Mouse (Mus musculus) CH12.LX (cell line): ENCODE measurements at regions not wholly inside any gene's neighbourhood (a gene's known extent, or its start where the extent isn't known, plus 50 kb on each side); places are given as distances from the start of the nearest gene placed in this dataset.

Experiments used
- DNase-seq: peaks from one replicate; pipeline ENCODE4 v3.0.0-alpha.2; 2013; ENCODE audit errors: extremely low read depth
- H3K27ac ChIP-seq: 2 replicates; pipeline ENCODE4 v1.5.1; 2012; ENCODE audit warnings: low read depth, mild to moderate bottlenecking, control low read depth, moderate library complexity; ENCODE audit not compliant: insufficient read depth
- H3K27me3 ChIP-seq: replicated peaks from 2 replicates; pipeline ENCODE3; 2012; ENCODE audit warnings: inconsistent platforms
- H3K36me3 ChIP-seq, 2 experiments: replicated peaks in 1 of 2; 2 replicates each; pipeline versions ENCODE3 to v1.6.1; 2012; ENCODE audit warnings: inconsistent platforms in 1 of 2, low read length in 1 of 2, mild to moderate bottlenecking in 1 of 2, mixed read lengths in 1 of 2, moderate library complexity in 1 of 2; ENCODE audit not compliant: control insufficient read depth in 1 of 2, insufficient read depth in 1 of 2
- H3K4me1 ChIP-seq, 2 experiments: 2 replicates each; pipeline ENCODE4 v1.6.1; 2012; ENCODE audit warnings: inconsistent platforms in 1 of 2, moderate library complexity in 1 of 2; ENCODE audit not compliant: insufficient read depth in 2 of 2, control insufficient read depth in 1 of 2
- H3K4me2 ChIP-seq: 2 replicates; pipeline ENCODE4 v1.6.1; 2012; ENCODE audit warnings: low read depth, mild to moderate bottlenecking, control low read depth; ENCODE audit not compliant: poor library complexity, insufficient read depth, severe bottlenecking
- H3K4me3 ChIP-seq, 3 experiments: fragments of 150-350 bp in 1 of 3; sonication (generic) in 1 of 3; replicated peaks in 1 of 3; 2 replicates each; pipeline versions ENCODE3 to v1.5.1; 2011 to 2012; ENCODE audit warnings: low read depth in 2 of 3, low read length in 2 of 3, mild to moderate bottlenecking in 2 of 3, moderate library complexity in 2 of 3, control low read depth in 1 of 3, improper control_type of control experiment in 1 of 3, inconsistent platforms in 1 of 3, mixed read lengths in 1 of 3; ENCODE audit not compliant: poor library complexity in 1 of 3
- H3K79me2 ChIP-seq: replicated peaks from 2 replicates; pipeline ENCODE4 v1.6.1; 2012; ENCODE audit warnings: mild to moderate bottlenecking, moderate library complexity; ENCODE audit not compliant: control insufficient read depth, poor library complexity, insufficient read depth, severe bottlenecking; ENCODE audit errors: extremely low read depth
- H3K9ac ChIP-seq: 2 replicates; pipeline ENCODE4 v1.6.1; 2012; ENCODE audit warnings: low read depth, mild to moderate bottlenecking, control low read depth, moderate library complexity; ENCODE audit not compliant: insufficient read depth
- H3K9me3 ChIP-seq: replicated peaks from 2 replicates; pipeline ENCODE3; 2012; ENCODE audit warnings: low read length, inconsistent platforms, mixed read lengths
- BHLHE40 ChIP-seq: IDR thresholded peaks from 2 replicates; pipeline ENCODE4 v1.6.1; 2011; ENCODE audit warnings: mild to moderate bottlenecking, low read depth, low read length, improper control_type of control experiment
- CHD1 ChIP-seq: IDR thresholded peaks from 2 replicates; pipeline ENCODE4 v1.6.1; 2012; ENCODE audit warnings: low read depth, low read length, improper control_type of control experiment, inconsistent platforms
- CHD2 ChIP-seq: IDR thresholded peaks from 2 replicates; pipeline ENCODE4 v1.6.1; 2011; ENCODE audit warnings: low read length, improper control_type of control experiment
- E2F4 ChIP-seq: IDR thresholded peaks from 2 replicates; pipeline ENCODE4 v1.6.1; 2011; ENCODE audit warnings: low read depth, low read length, improper control_type of control experiment; ENCODE audit not compliant: insufficient replicate concordance
- ELF1 ChIP-seq: IDR thresholded peaks from 2 replicates; pipeline ENCODE4 v1.6.1; 2014; ENCODE audit warnings: low read depth, mild to moderate bottlenecking, inconsistent platforms, low read length, improper control_type of control experiment
- EP300 ChIP-seq: IDR thresholded peaks from 2 replicates; pipeline ENCODE4 v1.6.1; 2011; ENCODE audit warnings: low read length, improper control_type of control experiment
- ETS1 ChIP-seq: conservative IDR thresholded peaks from 2 replicates; pipeline ENCODE4 v1.6.1; 2012; ENCODE audit warnings: low read depth, mild to moderate bottlenecking, inconsistent platforms, low read length, improper control_type of control experiment, moderate library complexity
- GABPA ChIP-seq: IDR thresholded peaks from 2 replicates; pipeline ENCODE4 v1.6.1; 2012; ENCODE audit warnings: low read depth, low read length, improper control_type of control experiment, inconsistent platforms; ENCODE audit not compliant: insufficient replicate concordance
- HCFC1 ChIP-seq: IDR thresholded peaks from 2 replicates; pipeline ENCODE4 v1.6.1; 2012; ENCODE audit warnings: low read depth, mild to moderate bottlenecking, inconsistent platforms, low read length, improper control_type of control experiment
- IRF4 ChIP-seq: IDR thresholded peaks from 2 replicates; pipeline ENCODE4 v1.6.1; 2014; ENCODE audit warnings: low read depth, mild to moderate bottlenecking, inconsistent platforms, low read length, improper control_type of control experiment
- JUN ChIP-seq: IDR thresholded peaks from 2 replicates; pipeline ENCODE4 v1.6.1; 2011; ENCODE audit warnings: low read depth, mild to moderate bottlenecking, low read length, improper control_type of control experiment, moderate library complexity; ENCODE audit not compliant: insufficient read depth
- JUND ChIP-seq: conservative IDR thresholded peaks from 2 replicates; pipeline ENCODE4 v1.6.1; 2011; ENCODE audit warnings: low read depth, low read length, improper control_type of control experiment
- KAT2A ChIP-seq: IDR thresholded peaks from 2 replicates; pipeline ENCODE4 v1.6.1; 2012; ENCODE audit warnings: low read length, improper control_type of control experiment, inconsistent platforms; ENCODE audit not compliant: insufficient replicate concordance
- MAFK ChIP-seq: IDR thresholded peaks from 2 replicates; pipeline ENCODE4 v1.6.1; 2011; ENCODE audit warnings: low read length, improper control_type of control experiment; ENCODE audit not compliant: insufficient replicate concordance
- MAX ChIP-seq: IDR thresholded peaks from 2 replicates; pipeline ENCODE4 v1.6.1; 2011; ENCODE audit warnings: low read length, improper control_type of control experiment
- MAZ ChIP-seq: IDR thresholded peaks from 2 replicates; pipeline ENCODE4 v1.6.1; 2012; ENCODE audit warnings: low read depth, mild to moderate bottlenecking, inconsistent platforms, low read length, improper control_type of control experiment, moderate library complexity
- MEF2A ChIP-seq: IDR thresholded peaks from 2 replicates; pipeline ENCODE4 v1.6.1; 2014; ENCODE audit warnings: low read depth, mild to moderate bottlenecking, inconsistent platforms, low read length, improper control_type of control experiment, borderline replicate concordance
- MXI1 ChIP-seq: IDR thresholded peaks from 2 replicates; pipeline ENCODE4 v1.6.1; 2011; ENCODE audit warnings: mild to moderate bottlenecking, low read depth, low read length, improper control_type of control experiment
- MYC ChIP-seq: IDR thresholded peaks from 2 replicates; pipeline ENCODE4 v1.6.1; 2011; ENCODE audit warnings: low read depth, mild to moderate bottlenecking, improper control_type of control experiment, low read length
- NRF1 ChIP-seq: IDR thresholded peaks from 2 replicates; pipeline ENCODE4 v1.6.1; 2014; ENCODE audit warnings: low read depth, mild to moderate bottlenecking, inconsistent platforms, low read length, improper control_type of control experiment, moderate library complexity
- PAX5 ChIP-seq: IDR thresholded peaks from 2 replicates; pipeline ENCODE4 v1.6.1; 2012; ENCODE audit warnings: low read length, inconsistent platforms, mixed read lengths
- POLR2A ChIP-seq: IDR thresholded peaks from 2 replicates; pipeline ENCODE4 v1.6.1; 2011; ENCODE audit warnings: low read depth, mild to moderate bottlenecking, improper control_type of control experiment, low read length
- POLR2AphosphoS2 ChIP-seq: IDR thresholded peaks from 2 replicates; pipeline ENCODE4 v1.6.1; 2011; ENCODE audit warnings: low read depth, low read length, improper control_type of control experiment
- RAD21 ChIP-seq: IDR thresholded peaks from 2 replicates; pipeline ENCODE4 v1.6.1; 2011; ENCODE audit warnings: low read depth, mild to moderate bottlenecking, low read length, improper control_type of control experiment, moderate library complexity
- RCOR1 ChIP-seq: conservative IDR thresholded peaks from 2 replicates; pipeline ENCODE4 v1.6.1; 2012; ENCODE audit warnings: low read depth, mild to moderate bottlenecking, inconsistent platforms, low read length, improper control_type of control experiment
- SIN3A ChIP-seq: IDR thresholded peaks from 2 replicates; pipeline ENCODE4 v1.6.1; 2012; ENCODE audit warnings: low read length, improper control_type of control experiment, inconsistent platforms
- SMC3 ChIP-seq: IDR thresholded peaks from 2 replicates; pipeline ENCODE4 v1.6.1; 2011; ENCODE audit warnings: low read depth, low read length, improper control_type of control experiment
- TBP ChIP-seq: conservative IDR thresholded peaks from 2 replicates; pipeline ENCODE4 v1.6.1; 2011; ENCODE audit warnings: low read depth, low read length, improper control_type of control experiment
- TCF12 ChIP-seq: IDR thresholded peaks from 2 replicates; pipeline ENCODE4 v1.6.1; 2014; ENCODE audit warnings: low read depth, mild to moderate bottlenecking, inconsistent platforms, low read length, improper control_type of control experiment
- UBTF ChIP-seq: IDR thresholded peaks from 2 replicates; pipeline ENCODE4 v1.6.1; 2012; ENCODE audit warnings: low read depth, mild to moderate bottlenecking, inconsistent platforms, low read length, improper control_type of control experiment, moderate library complexity
- USF1 ChIP-seq: IDR thresholded peaks from 2 replicates; pipeline ENCODE4 v1.6.1; 2014; ENCODE audit warnings: low read depth, mild to moderate bottlenecking, inconsistent platforms, low read length, improper control_type of control experiment
- USF2 ChIP-seq: conservative IDR thresholded peaks from 2 replicates; pipeline ENCODE4 v1.6.1; 2011; ENCODE audit warnings: low read depth, low read length, improper control_type of control experiment
- ZC3H11A ChIP-seq: IDR thresholded peaks from 2 replicates; pipeline ENCODE4 v1.6.1; 2012; ENCODE audit warnings: low read depth, mild to moderate bottlenecking, inconsistent platforms, low read length, improper control_type of control experiment
- ZKSCAN1 ChIP-seq: IDR thresholded peaks from 2 replicates; pipeline ENCODE4 v1.6.1; 2012; ENCODE audit warnings: low read depth, inconsistent platforms, low read length, improper control_type of control experiment, borderline replicate concordance
- ZNF384 ChIP-seq: IDR thresholded peaks from 2 replicates; pipeline ENCODE4 v1.6.1; 2012; ENCODE audit warnings: low read depth, low read length, improper control_type of control experiment, inconsistent platforms
- dilution Hi-C: fragments of 300-500 bp; cut with MboI; formaldehyde crosslinking; loops from 2 replicates; pipeline ENCODE4 v1.14.3; 2020; ENCODE audit warnings: low sequenced_read_pairs; ENCODE audit not compliant: extremely low pct_unique_long_range_greater_than_20kb, extremely low pct_ligation_motif_present
- in situ Hi-C: fragments of 300-500 bp; cut with MboI; formaldehyde crosslinking; loops from 3 replicates; pipeline ENCODE4 v1.14.3; 2019; ENCODE audit warnings: low sequenced_read_pairs, low pct_ligation_motif_present, low pct_unique_long_range_greater_than_20kb, mixed read lengths

- no peaks in the 10 kb centered on the region for H3K79me2 ChIP-seq
- dilution Hi-C loops: no loop called here
Measured at GRCm38 (mm10) chr4:4311496-4311895, 234.2 kb upstream of the Sdr16c6 start.

GRCm38 (mm10) chr4:4306922-4307321 is 229.6 kb upstream of the Sdr16c6 start:
- Histone ChIP-seq H3K79me2 (no peaks in the 10 kb centered on the region), H3K9me3 (no peaks in the 10 kb centered on the region), H3K4me2 (no peak overlapping the region), H3K36me3 (no peaks in the 10 kb centered on the region), H3K9ac (no peak overlapping the region), H3K27me3 (no peaks in the 10 kb centered on the region), H3K27ac (no peak overlapping the region), H3K4me3 (no peak overlapping the region), H3K4me1 (peaks cover 3 to 22% of the 10 kb centered on the region in 2 experiments; a peak in 2 of 4 replicates)
- TF ChIP-seq EP300 (no peak), PAX5 (no peak), MAFK (no peak), HCFC1 (no peak), ZNF384 (no peak), POLR2A (no peak), SIN3A (no peak)
- dilution Hi-C loops: no loop called here
- in situ Hi-C loops: no loop called here
- no peak for DNase-seq

More at GRCm38 (mm10) chr4:4311496-4311895, 234.2 kb upstream of the Sdr16c6 start:
- peaks cover 3 to 25% of the 10 kb centered on the region in 2 experiments; a peak in 2 of 4 replicates for H3K4me1 ChIP-seq
- H3K9ac ChIP-seq: no peak overlapping the region
- TF ChIP-seq ETS1: peak; percentile 95
- TF ChIP-seq E2F4: no peak
- TF ChIP-seq IRF4: peak; percentile 94
- TF ChIP-seq MYC: peak; percentile 50; the same call in 1 of the 2 replicates
- no peak for TF ChIP-seq POLR2AphosphoS2
- TF ChIP-seq USF2: peak; percentile 44
- TF ChIP-seq MAFK: peak; percentile 64; the same call in 1 of the 2 replicates
- no peak for TF ChIP-seq ELF1
- no peak for TF ChIP-seq RAD21
- TF ChIP-seq TBP: no peak
- TF ChIP-seq JUND: peak; percentile 62
- TF ChIP-seq ZKSCAN1: no peak
- TF ChIP-seq JUN: no peak
- TF ChIP-seq ZC3H11A: no peak
- TF ChIP-seq MAZ: no peak
- no peak for TF ChIP-seq NRF1
- TF ChIP-seq EP300: peak; percentile 95
- TF ChIP-seq CHD1: no peak
- TF ChIP-seq POLR2A: no peak
- TF ChIP-seq RCOR1: 0 out of 2 replicates have a peak, but pooled peaks have one; percentile 50
- peak; percentile 66; the same call in 1 of the 2 replicates for TF ChIP-seq SIN3A
- TF ChIP-seq GABPA: no peak
- TF ChIP-seq HCFC1: no peak
- TF ChIP-seq UBTF: no peak
- no peak for TF ChIP-seq SMC3
- no peak for TF ChIP-seq MXI1
- TF ChIP-seq MAX: peak; percentile 26; the same call in 1 of the 2 replicates
- peak; percentile 59; the same call in 1 of the 2 replicates for TF ChIP-seq MEF2A
- no peak for TF ChIP-seq KAT2A
- TF ChIP-seq BHLHE40: peak; percentile 95
- TF ChIP-seq TCF12: peak; percentile 58; the same call in 1 of the 2 replicates
- TF ChIP-seq USF1: peak; percentile 59
- no peak for TF ChIP-seq PAX5
- 0 out of 2 replicates have a peak, but pooled peaks have one; percentile 33 for TF ChIP-seq CHD2
- H3K27me3 ChIP-seq: no peaks in the 10 kb centered on the region
- H3K4me2 ChIP-seq: peak overlapping the region; percentile 13; the same call in 1 of the 2 replicates
- DNase-seq: peak; percentile 72
- no peak overlapping the region for H3K27ac ChIP-seq
- in situ Hi-C loops: no loop called here
- H3K36me3 ChIP-seq: no peaks in the 10 kb centered on the region
- H3K4me3 ChIP-seq: no peak overlapping the region
- no peaks in the 10 kb centered on the region for H3K9me3 ChIP-seq
